Mouse (Mus musculus): ENCODE data around the gene Nck2.

The Nck2 gene

GRCm38 (mm10) chr1:43433853-43434252, 10.5 kb upstream of the Nck2 start:
- DNase-seq (ENCODE audit: low read depth, low spot score) = no peak

DNA sequence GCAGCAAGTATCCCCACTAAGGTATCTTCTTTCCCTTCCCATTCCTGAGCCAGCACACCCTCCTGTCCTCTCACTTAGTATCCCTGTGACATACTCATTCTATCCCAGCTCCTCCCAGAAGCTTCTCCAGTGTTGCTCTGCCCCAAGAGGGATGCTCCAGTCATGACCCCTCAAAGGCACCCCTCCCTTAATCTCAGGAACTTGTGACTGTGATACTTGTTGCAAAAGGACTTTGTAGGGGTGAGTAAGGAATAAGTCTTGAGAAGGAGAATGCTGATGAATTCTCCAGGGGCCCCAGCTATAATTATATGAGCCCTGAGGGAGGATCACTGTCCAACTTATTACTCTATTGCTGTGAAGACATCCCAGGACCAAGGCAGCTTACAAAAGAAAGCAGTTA, 7.8 kb upstream of the Nck2 start:
- DNase-seq (ENCODE audit: low read depth, low spot score) = no peak

DNA sequence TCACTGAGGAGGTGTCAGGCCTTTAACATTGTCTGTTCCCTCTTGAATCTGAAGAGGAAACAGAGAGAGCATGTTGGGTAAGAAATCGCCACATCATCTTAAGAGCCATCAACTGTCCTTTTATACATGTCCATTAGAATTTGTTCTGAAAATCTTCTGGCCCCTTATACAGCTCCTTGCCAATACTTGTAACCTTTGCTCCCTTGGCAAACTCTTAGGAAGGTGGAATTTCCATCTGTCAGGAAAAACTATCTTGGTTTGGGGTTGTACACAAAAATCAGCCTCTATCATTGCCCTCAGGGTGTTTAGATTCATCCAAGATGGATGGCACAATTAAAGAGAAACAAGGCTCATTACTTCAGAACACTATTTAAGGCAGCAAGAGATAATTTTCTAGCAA, 5.1 kb upstream of the Nck2 start:
- no peak for DNase-seq (ENCODE audit: low read depth, low spot score)

DNA sequence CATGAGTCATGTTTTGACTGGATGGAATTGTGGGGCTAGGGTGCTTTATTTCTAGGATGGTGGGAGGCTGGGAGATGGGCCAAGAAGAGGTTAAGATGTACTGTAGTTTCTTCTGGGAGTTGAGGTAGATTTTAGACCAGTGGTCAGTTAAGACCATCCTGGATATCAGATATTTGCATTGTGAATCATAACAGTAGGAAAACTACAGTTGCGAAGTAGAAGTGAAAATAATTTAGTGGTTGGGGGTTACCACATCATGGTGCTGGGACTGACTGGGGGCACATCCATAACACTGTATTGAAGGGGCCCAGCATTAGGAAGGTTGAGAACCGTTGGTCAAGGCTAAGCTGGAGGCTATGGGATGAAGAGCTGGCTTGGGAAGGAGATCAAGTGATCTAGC, 1.8 kb upstream of the Nck2 start:
- no peak for DNase-seq (ENCODE audit: low read depth, low spot score)

DNA sequence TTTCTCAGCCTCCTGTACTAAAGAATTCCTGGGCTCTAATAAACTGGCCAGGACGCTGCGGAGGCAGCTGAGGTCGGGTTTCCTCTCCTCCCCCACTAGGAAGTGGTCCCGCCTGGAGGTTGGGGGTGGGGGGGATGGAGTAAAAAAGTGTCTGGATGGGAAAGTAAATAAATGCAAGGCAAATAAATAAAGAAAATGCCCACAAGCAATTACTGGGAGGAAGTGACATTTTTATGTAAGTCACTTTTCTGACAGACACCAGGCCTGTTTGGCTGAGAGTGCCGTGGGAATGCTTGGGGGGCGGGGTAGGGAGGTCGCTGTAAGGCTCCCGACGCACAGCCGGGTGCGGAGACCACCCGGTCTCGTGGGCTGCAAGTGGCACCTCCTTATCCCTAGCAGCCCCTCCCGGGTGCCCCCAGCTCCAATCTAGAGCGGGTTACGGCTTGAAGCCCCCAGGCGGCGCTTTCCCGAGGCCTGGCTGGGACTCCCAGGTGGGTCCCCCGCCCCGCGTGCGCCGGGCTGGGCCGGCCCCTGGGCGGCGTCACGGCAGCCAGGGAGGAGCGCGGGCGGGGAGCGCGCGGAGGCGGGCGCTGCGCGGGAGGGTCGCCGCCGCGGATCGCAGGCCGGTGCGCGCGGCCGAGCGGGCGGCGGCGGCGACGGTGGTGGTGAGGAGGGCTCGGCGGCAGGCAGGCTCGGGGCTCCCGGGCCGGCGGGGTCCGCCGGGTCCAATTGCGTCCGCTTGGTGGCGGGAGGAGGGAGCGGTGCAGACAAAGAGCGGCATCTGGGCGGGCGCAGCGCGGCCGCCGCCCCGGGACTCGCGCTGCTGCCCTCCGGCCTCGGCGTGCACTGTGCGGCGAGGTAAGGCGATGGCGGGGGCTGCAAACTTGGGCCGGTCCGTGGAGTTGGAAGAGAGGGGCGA, 1.1 kb downstream of the Nck2 start:
- DNase-seq (ENCODE audit: low read depth, low spot score) = peak; percentile 33

- no peak for DNase-seq (ENCODE audit: low read depth, low spot score)
Observed at GRCm38 (mm10) chr1:43446089-43446533, 1.7 kb downstream of the Nck2 start.

DNA sequence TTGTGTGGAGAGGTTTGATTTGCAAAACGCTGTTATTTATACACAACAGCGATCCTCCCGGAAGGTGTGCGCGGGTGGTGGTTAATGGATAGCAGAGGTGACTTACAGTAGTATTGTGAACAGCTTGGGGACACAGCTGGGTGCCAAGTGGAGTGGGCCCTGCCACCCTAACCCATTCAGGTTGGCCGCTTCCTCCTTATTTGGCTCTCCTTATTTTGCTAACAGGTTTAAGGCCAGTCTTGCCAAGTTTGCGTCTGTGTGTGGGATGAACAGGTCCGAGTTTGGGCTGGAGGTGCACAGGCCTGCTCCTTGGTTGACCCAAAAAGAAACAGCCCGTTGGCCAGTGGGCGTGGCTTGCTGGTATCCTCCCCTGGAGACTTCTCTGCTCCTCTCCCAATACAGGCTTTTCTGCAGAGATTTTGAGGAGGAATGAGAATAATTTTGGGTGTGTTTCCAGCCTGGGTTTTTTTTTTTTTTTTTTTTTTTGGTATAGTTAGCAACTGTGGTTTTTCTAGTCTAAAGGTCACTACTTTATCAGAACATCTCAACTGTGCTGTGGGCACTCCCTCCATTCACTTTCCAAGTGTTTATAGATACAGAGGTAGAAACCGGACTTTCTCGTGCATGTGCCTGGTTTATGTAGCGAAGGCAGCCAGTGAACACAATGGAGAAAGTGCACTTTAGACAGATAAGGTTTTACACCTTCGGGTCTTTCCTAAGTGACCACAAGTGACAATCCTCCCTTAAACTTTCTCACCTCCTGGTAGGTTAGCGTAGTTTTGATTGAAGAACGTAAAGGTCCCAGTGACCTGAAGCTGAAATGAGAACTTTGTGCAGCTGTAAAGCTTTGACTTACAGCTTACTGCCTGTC, 2.6 kb downstream of the Nck2 start:
- DNase-seq (ENCODE audit: low read depth, low spot score) = no peak

DNA sequence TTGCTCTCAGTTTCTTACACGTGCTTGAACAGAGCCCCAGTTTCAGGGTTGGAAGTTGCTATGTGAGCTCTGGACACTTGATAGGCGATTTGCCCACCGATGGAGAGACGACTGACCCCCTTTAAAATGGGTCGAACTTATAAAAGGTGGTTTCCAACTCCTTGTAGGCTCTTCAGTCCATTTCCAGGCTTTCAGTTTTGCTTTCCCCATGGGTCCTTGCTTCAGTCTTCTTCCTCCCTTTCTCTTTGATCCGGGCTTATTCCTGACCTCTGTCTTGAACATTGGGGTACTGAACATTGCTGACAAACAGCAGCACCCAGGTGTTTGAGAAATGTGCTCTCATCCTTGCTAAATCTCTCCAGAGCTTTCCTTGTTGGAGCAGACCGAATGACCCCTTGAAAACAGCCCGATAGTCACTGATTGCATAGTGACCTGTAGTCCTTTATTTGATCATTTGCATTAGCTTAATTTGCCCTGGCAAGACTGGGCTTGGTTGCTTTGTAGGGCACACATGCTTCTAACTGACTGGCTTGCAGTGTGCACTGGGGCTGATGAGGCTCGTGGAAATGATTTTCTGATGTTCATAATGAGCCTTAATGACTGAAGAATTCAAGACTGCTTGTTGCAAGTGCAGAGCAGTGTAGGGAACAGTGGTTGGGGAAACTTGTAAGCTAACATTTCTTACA, 3.4 kb downstream of the Nck2 start:
- no peak for DNase-seq (ENCODE audit: low read depth, low spot score)

GRCm38 (mm10) chr1:43450811-43451210, 6.4 kb downstream of the Nck2 start:
- no peak for DNase-seq (ENCODE audit: low read depth, low spot score)

DNA sequence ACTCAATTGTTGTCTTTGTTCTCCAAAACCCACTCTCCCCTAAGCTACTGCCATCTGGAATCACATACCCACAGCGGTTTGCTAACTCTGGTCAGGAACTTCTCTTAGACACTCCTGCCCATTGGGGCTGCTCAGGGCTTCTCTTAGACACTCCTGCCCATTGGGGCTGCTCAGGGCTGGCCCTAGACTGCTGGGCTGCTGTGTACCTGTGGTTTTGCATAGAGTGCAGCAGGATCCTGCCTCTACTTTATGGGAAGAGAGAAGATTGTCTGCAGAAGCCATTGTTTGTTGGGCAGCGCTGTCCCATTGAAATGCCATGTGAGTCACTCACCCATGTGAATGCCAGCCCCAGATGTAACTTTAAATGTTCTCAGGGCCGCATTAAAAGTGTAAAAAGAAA, 9.3 kb downstream of the Nck2 start:
- DNase-seq (ENCODE audit: low read depth, low spot score) = no peak

DNA sequence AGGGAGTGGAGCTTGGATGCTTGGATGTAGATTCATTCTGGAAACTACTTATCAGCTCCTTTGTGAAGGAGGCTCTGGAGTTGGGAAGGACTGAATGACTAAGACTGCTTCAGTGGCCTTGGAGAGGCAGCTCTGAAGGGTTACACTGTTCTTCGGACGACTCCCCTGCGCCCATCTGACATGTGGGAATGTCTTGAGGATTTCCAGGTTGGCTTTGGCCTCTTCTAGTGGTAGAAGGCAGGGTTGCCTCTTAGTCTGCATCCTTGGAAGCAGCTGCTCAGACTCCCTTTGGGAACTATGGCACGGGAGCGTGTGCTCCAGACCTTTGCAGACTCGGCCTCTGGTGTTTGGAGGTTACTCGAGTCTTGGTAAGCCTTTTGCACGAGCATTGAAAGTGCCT, 10.4 kb downstream of the Nck2 start:
- no peak for DNase-seq (ENCODE audit: low read depth, low spot score)

DNA sequence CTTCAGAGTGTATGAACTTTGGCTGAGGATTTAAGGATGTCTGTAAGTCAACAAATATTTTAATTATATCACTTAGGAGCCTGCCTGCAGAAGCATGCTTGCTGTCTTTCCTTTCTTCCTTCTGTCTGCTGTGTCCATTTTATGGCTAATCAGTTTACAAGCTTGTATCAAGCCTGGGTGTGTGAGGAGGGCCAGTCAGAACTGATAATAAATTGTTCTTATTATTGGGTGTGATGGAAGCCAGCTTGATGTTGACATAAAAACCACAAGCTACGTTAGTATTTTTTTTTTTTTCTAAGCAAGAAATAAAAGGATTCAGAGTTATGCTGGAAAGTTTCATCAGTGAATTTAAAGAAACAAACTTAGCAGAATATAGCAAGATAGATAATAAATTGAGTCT, 10.8 kb downstream of the Nck2 start:
- no peak for DNase-seq (ENCODE audit: low read depth, low spot score)

GRCm38 (mm10) chr1:43457012-43457766, 12.8 kb downstream of the Nck2 start:
- no peak for DNase-seq (ENCODE audit: low read depth, low spot score)

- DNase-seq (ENCODE audit: low read depth, low spot score) = no peak
Observed at GRCm38 (mm10) chr1:43460468-43460867, 16.1 kb downstream of the Nck2 start.

DNA sequence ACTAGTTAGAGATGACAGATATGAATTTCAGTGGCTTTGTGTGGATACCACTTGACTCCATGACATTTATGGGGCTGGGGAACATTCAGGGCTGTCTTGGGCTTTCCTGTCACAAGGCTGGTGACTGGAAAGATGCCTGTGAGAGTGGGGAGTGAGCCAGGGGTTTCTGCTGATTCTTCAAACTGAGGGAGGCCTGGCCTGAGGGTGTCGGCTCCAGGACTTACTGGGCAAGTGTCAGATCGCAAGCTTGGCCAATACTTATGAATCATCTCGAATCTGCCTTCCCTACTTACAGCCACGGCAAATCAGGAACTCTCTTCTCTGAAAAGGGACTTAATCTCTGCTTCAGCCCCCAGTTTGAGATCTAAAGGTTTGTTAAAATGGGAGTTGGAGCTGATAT, 18.3 kb downstream of the Nck2 start:
- no peak for DNase-seq (ENCODE audit: low read depth, low spot score)

- DNase-seq (ENCODE audit: low read depth, low spot score) = no peak
Observed at GRCm38 (mm10) chr1:43463941-43464682, 19.7 kb downstream of the Nck2 start.

DNA sequence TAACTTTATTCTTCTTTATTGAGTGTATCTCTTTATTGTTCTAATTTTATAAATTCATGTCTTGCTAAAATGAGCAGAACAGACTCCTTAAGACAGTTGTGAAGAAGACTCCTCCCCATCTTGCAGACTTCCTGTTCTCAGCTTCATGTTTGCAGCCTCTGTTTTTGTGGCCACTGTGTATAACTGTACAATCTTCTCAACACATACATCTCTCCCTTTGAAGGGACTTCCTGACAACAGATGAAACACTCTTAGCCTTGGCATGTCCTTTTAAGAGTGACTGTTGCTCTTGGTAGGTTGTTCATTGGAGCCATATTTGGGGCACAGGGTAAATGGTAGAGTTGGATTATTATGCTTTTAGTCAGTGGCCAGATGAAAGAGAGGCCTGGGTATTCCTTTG, 20.6 kb downstream of the Nck2 start:
- DNase-seq (ENCODE audit: low read depth, low spot score) = no peak

DNA sequence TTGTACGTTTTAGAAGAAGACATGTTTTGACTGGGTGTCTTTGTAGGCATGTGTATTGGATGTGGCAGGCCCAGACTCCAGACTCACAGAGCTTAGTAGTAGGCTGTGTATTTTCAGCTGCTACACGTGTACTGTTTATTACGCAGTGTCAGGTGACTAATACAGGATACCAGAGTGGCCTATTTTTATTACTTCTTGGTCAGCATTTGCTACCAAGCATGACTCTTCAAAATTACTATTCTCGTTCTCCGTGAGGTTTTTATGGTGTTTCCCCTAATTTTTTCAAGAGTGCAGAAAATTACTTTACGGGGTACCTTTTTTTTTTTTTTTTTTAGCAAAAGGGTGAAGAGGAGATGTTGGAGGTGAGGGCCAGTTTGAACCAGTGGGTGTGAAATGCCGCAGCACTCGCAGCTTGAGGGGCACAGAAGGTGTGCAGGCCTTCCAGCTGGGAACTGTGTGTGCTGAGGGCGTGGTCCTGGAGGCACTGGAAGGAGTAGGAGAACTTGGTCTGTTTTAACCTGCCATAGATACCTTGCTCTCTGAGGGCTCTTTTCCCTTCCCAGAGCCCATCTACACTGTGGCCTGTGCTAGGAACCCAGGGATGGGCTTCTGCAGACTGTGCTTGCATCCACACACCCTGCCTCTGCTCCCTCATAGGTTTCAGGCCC, 21.7 kb downstream of the Nck2 start:
- DNase-seq (ENCODE audit: low read depth, low spot score) = no peak

DNA sequence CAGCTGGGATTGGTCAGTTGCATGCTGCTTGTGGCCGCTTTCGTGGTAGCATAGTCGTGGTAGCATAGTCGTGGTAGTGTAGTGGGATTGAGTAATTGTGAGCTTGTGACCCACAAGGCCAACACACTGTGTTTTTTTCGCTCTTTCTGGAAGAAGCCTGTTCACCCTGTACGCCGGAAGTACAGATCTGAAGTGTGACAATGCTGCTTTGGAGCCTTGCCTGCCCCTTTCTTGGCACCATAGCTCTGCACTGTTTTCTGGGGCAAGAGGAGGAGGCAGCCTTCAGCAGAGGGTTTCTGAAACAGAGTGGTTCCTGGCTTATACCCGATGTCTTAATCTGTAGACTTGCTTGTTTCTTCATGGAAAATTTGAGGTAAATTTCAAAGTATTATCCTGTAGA, 23.3 kb downstream of the Nck2 start:
- DNase-seq (ENCODE audit: low read depth, low spot score) = no peak

- DNase-seq (ENCODE audit: low read depth, low spot score) = no peak
Observed at GRCm38 (mm10) chr1:43468207-43468606, 23.8 kb downstream of the Nck2 start.
